Mouse (Mus musculus): ENCODE measurements around the gene Ttc34.

Ttc34 gene

GRCm38 (mm10) chr4:154897676-154898465, 60.6 kb downstream of the Ttc34 start:
- no peak for DNase-seq (ENCODE audit: low spot score in 2 of 2)

GRCm38 (mm10) chr4:154898506-154899446, 61.5 kb downstream of the Ttc34 start, which contains the start of gene Fam213b:
Fam213b (minus strand) TSS chr4:154899135.
- peak; percentile 76 to 81 for DNase-seq (ENCODE audit: low spot score in 2 of 2)

GRCm38 (mm10) chr4:154902371-154902770, 65.1 kb downstream of the Ttc34 start:
- DNase-seq (ENCODE audit: low spot score in 2 of 2) = no peak

GRCm38 (mm10) chr4:154904185-154905071, 67.2 kb downstream of the Ttc34 start:
- peak; percentile 86 to 90 for DNase-seq (ENCODE audit: low spot score in 2 of 2)

GRCm38 (mm10) chr4:154907833-154908232, 70.6 kb downstream of the Ttc34 start:
- peak in 1 of 2 experiments; percentile 30 for DNase-seq (ENCODE audit: low spot score in 2 of 2)

DNA sequence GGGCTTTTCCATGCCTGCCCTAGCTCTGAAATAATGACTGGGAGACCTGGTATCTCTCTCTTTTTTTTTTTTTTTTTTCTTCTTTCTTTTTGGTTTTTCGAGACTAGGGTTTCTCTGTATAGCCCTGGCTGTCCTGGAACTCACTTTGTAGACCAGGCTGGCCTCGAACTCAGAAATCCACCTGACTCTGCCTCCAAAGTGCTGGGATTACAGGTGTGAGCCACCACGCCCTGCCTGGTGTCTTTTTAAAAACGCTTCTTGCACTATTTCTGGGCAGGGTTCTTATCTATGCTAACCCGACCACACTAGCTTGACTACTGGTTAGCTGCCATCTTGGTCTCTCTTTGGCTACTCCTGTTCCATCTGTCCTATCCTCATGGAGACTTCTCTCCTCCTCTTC, 71.2 kb downstream of the Ttc34 start:
- no peak for DNase-seq (ENCODE audit: low spot score in 2 of 2)

DNA sequence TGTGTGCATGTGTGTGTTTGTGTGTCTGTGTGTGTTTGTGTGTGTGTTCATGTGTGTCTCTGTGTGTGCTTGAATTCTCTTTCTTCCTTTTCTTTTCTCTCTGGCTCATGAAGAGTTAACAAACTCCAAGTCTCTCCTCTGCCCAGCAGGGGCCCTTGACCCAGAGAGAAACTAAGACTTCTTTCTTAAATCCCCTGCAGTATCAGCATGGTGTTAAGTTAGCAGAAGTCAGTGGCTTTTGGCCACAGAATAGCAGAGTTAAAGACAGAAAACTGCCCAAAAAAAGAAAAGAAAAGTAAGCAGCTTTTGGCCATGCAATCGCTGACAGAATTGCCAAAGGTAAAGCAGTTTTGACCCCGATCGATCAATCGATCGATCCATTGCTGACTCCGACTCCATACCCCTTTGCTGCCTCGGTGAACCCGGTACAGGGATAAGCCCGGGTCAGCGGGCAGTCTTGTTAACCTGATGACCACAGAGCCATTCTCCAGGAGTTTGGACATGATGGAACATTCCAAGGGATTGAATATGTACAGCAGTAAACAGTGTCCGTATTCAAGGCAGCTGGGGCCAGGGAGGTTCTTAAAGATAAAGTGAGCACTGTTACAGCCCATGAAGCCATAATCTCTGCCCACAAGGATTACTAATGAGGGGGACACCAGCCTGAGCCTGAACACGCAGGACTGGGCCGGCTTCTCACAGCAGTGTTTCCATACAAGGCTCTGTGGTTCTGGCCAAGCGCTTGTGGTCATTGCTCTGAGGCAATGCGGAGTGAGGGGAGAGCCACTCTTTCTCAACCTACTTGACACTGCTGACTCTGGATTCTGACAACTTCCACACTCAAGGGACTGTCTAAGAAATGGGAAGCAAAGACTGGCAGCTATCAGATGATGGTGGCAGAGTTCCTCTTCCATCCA, 73.6 kb downstream of the Ttc34 start:
- no peak for DNase-seq (ENCODE audit: low spot score in 2 of 2)

GRCm38 (mm10) chr4:154911644-154912043, 74.4 kb downstream of the Ttc34 start:
- no peak for DNase-seq (ENCODE audit: low spot score in 2 of 2)

DNA sequence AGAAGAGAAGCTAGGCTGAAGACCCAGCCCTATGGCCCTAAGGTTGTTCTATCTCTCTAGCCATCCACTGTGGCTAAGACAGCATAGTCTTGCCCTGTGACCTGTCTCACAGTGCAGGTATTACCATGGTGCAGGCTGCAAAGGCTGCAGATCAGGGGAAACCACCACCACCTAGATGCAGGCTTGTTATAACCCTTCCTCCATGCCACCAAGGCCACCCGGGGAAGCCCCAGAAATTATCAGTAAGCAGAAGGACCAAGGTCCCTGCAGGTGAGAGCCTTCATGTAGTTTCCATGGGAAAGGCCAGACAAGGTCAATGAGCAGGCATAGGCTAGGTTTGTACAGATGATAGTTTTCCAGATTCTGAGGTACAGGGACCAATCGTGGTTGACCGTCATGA, 76.6 kb downstream of the Ttc34 start:
- no peak for DNase-seq (ENCODE audit: low spot score in 2 of 2)

- DNase-seq (ENCODE audit: low spot score in 2 of 2) = no peak
Measured at GRCm38 (mm10) chr4:154914252-154914651, 77.0 kb downstream of the Ttc34 start.

DNA sequence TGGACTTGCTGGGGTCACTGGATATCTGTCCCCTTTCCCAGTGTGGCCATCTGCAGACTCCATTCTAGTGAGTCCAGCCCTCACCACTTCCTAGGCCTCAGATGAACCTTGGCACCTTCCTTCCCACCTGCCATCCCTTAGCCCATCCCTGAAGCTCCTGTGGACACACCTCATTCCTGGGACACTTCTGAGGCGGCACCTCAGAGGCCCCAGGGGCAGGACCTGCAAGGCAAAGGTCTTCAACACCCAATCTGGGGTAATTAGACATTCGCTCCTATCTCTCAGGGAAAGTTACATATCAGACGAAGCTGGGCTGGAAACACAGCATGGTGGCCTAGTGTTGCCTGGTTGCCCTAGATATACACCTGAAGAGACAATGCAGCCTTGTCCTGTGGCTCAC, 77.4 kb downstream of the Ttc34 start:
- no peak for DNase-seq (ENCODE audit: low spot score in 2 of 2)

DNA sequence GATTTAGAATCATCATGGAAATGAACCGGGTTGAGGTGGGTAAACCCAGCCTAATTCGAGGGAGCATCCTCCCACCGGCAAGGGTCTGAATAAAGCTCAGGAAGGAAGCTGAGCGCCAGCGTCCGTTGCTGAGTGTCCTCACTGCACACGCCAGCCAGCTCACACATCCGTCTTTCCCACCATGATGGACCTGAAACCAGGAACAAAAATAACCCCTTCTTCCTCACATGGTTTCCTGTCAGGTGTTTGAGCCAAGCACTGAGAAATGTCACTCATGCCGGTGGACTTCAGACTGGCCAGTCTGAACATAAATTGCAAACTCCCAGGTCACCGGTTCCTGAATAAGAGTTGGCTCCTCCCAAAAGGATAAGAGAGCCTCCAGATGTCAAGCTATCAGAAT, 78.0 kb downstream of the Ttc34 start:
- no peak for DNase-seq (ENCODE audit: low spot score in 2 of 2)

DNA sequence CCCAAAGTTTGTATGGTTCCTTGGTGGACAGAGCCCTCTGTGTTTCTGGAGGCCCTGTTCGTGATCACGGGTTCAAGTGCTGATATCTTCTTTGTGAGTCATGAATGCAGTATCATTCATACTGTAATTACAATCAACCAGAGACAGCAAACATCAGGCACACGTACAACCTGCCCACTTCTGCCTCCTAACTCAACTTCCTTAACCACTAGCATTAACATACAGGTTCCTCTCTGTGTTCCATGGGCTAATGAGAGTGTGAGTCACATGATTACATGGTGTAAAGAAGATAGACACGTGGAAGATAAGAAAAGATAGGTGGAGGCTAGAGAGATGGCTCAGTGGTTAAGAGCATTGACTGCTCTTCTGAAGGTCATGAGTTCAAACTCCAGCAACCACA, 79.4 kb downstream of the Ttc34 start:
- no peak for DNase-seq (ENCODE audit: low spot score in 2 of 2)
